Mouse (Mus musculus) megakaryocyte-erythroid progenitor cell, adult 5-6 weeks (primary cell): ENCODE measurements at regions not wholly inside any gene's neighbourhood (a gene's known extent, or its start where the extent isn't known, plus 50 kb on each side); places are given as distances from the start of the nearest gene placed in this dataset.

ENCODE experiments used
- ATAC-seq: replicated peaks from 2 replicates; pipeline ENCODE4 v1.8.0; 2016; ENCODE audit warnings: mild to moderate bottlenecking, inconsistent platforms; ENCODE audit not compliant: severe bottlenecking, poor library complexity, low FRiP score, low TSS enrichment

GRCm38 (mm10) chr7:133521936-133522335, 80.0 kb downstream of the Tex36 start:
- no peak for ATAC-seq

- ATAC-seq = no peak
Measured at GRCm38 (mm10) chr7:133518926-133519325, 83.0 kb downstream of the Tex36 start.

GRCm38 (mm10) chr7:133517576-133517975, 84.4 kb downstream of the Tex36 start:
- ATAC-seq = no peak

GRCm38 (mm10) chr7:133510926-133511325, 91.0 kb downstream of the Tex36 start:
- ATAC-seq = no peak

GRCm38 (mm10) chr7:133509486-133509885, 92.5 kb downstream of the Tex36 start:
- ATAC-seq = no peak

GRCm38 (mm10) chr7:133508370-133509012, 93.5 kb downstream of the Tex36 start:
- no peak for ATAC-seq

GRCm38 (mm10) chr7:133505628-133506027, 96.3 kb downstream of the Tex36 start:
- no peak for ATAC-seq

GRCm38 (mm10) chr7:133503946-133504345, 98.0 kb downstream of the Tex36 start:
- ATAC-seq = no peak

- no peak for ATAC-seq
Measured at GRCm38 (mm10) chr7:133502731-133503130, 99.2 kb downstream of the Tex36 start.

GRCm38 (mm10) chr7:133497551-133497950, 104.4 kb downstream of the Tex36 start:
- no peak for ATAC-seq

GRCm38 (mm10) chr7:133494982-133495550, 106.9 kb downstream of the Tex36 start:
- ATAC-seq = no peak

- no peak for ATAC-seq
Measured at GRCm38 (mm10) chr7:133494256-133494981, 107.5 kb downstream of the Tex36 start.

- no peak for ATAC-seq
Measured at GRCm38 (mm10) chr7:133492626-133493025, 109.3 kb downstream of the Tex36 start.

GRCm38 (mm10) chr7:133487887-133488630, 113.9 kb downstream of the Tex36 start:
- no peak for ATAC-seq

- no peak for ATAC-seq
Measured at GRCm38 (mm10) chr7:133484430-133484841, 117.5 kb downstream of the Tex36 start.

- ATAC-seq = no peak
Measured at GRCm38 (mm10) chr7:133481529-133481928, 120.4 kb downstream of the Tex36 start.

- ATAC-seq = no peak
Measured at GRCm38 (mm10) chr7:133479679-133480078, 122.3 kb downstream of the Tex36 start.

- ATAC-seq = no peak
Measured at GRCm38 (mm10) chr7:133477933-133478332, 124.0 kb downstream of the Tex36 start.

GRCm38 (mm10) chr7:133477221-133477620, 124.7 kb downstream of the Tex36 start:
- ATAC-seq = no peak

GRCm38 (mm10) chr7:133471706-133472105, 130.3 kb downstream of the Tex36 start:
- ATAC-seq = no peak
